Mouse (Mus musculus) erythroid progenitor cell, adult 5-6 weeks (primary cell): ENCODE measurements around the gene Shcbp1. TPM values are rescaled to one million over a fixed set of nuclear protein-coding genes. Genes with fewer than 3 reads are reported as not detected.
A peak's percentile ranks its signal among the peaks of the same experiment; 100 is the strongest.
"Not testable (repeated sequence)": the region's sequence is repeated elsewhere in the genome, so short reads cannot be mapped to it uniquely, and the experiment has no call there.

Experiments
- ATAC-seq: replicated peaks from 2 replicates; pipeline ENCODE4 v1.8.0; 2016; ENCODE audit warnings: moderate number of reproducible peaks, mild to moderate bottlenecking, moderate TSS enrichment, inconsistent platforms; ENCODE audit not compliant: poor library complexity, low FRiP score, severe bottlenecking
- total RNA-seq, 2 experiments: library from RNA; stranded (forward) in 1 of 2; stranded (reverse) in 1 of 2; fragments of 150-400 nt in 1 of 2; fragments of 186-747, 209-891 nt in 1 of 2; gene quantifications; 2 replicates each; pipeline versions ENCODE4 v1.2.3 to v1.2.4; 2015 to 2017; ENCODE audit warnings: low replicate concordance in 2 of 2

Shcbp1 gene
- 99.1 and 117 TPM in 2 replicates for total RNA-seq (2015; ENCODE audit: low replicate concordance)
- 98.6 and 135 TPM in 2 replicates for total RNA-seq (2017; ENCODE audit: low replicate concordance)

DNA sequence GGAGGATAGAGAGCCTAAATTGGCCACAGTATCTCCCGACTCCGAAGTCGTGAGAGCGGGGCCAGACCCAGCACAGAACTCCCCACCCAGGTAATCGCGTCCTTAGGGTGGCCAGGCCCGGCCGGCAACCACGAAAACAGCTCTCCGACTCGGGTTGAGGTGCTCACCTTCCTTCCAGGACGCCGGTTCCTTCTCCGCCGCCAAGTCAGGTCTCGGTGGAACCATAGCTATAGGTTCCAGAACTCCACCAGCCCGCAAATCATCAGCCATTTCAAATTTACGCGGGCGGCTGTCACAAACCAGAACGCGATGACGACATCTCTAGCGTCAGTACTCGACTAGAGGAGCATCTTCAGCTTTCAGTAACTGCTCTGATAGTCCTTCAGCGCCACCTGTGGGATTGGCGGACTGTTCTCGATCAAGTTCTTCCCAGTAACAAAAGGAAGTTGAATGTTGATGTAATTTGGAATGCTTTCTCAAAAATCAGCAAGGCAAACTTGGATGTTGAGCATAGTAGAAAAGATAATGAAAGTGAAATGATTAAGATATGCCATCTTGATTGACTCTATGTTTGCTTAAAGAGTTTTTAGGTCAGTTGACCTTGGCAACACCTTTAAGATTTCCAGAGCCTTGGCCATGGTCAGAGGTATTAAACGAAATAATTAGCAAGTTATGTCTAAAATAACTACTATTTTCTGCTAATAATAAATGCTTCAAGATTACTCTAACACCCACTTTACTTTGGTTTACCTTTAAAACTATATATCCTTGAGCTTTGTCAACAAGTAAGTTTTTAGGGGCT lies at the start of gene Shcbp1:
Shcbp1 (minus strand) TSS at position 314 of the 802 bp plus-strand sequence.
- peak; percentile 99 for ATAC-seq

DNA sequence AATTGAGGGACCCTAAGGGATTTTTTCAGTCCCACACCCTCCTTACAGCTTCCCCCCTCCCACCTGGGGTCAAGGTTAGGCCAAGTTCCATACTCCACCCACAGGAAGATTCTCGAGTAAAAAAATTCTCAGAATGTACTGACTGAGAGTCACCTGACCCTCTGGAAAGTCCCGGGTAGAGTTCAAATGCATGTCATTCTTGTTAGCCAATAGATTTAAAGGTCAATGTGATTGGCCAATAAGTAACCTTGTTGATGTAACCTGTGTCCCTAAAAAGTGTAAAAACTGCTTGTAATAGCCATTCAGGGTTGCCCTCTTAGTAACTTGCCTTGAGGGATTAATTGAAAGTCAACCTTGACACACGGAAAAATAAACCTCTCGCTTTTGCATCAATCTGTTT lies 29.5 kb upstream of the Shcbp1 start:
- no peak for ATAC-seq

DNA sequence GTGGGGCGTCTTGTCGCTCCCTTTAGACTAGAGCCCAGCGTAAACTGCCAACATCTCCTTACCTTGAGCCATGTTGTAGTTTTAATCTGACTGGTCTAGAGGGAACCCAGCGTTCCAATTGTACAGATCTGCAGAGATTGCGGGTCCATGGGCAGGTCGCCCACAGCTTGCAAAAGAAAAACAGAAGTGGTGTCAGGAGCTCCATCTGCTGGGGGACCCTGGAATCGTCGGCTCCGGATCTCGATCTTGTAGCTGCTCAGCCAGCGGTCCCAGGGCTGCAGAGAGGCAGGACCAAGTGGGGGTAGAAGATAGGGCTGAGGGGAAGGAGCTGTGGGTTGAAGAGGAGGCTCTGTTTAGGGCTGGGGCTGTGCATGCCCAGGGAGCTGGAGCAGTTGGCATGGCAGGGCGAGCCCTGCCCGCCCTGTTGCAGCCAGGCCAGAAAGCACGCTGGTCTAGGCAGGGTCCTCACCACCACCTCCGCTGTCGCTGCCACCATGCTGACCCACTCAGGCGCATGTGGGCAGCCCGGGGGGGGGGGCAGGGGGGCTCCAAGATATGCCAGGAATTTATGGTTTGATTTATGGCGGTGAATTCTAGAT lies 21.3 kb upstream of the Shcbp1 start:
- ATAC-seq = no peak

DNA sequence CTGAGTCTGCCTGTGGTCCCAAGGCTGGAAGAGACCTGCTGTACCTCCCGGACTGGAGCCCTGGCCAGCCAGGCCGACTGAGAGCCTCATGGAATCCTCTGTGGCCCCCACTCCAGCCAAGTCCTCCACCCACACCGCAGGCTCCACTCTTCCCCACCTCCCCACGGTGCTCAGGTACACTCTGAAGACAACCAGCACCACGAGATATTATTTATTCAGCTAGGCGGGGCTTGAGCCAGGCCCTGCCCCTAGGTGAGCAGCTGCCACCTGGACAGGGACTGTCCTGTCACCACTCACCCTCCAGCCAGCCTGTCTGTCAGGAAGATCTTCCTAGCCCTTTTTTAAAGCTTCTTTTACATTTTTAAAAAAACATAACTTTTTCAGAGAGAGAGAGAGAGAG lies 1.1 kb downstream of the Shcbp1 start:
- ATAC-seq = peak; percentile 67; the same call in 1 of the 2 replicates

DNA sequence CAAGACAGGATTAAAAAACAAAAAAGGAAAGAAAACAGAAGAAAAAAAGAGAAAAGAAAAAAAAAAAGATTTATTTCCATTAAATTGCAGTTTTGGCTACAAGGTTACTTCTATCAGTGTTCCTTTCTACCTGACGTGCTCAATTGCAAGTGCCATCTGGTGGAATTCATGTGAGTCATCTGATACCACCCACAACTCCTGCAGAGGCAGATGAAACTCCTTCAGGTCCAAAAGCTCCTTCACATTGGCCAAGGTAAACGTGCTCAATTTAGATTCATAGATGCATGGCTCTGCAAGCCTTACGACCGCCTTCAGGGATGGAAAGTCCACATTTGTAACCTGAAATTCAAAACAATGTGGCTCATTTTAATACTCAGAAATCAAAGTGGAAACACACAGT lies 14.6 kb downstream of the Shcbp1 start:
- no peak for ATAC-seq

DNA sequence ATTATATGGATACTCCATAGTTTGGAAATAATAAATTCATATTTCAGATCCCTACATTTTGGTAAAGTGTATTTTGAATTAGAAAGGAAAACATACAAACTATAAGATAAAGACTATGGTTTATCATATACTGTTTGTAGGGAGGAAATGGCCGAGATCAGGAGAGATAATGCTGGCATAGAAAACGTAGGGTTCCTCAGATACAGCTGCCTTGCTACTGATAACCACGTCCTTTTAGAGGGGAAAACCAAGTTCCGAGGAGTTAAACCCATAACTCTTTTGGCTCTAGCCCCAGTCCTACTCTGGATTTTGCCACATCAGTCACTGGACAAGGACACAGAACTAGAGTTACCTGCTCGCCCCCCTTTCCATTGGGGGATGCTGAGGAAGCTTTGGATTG lies 26.3 kb downstream of the Shcbp1 start:
- no peak for ATAC-seq

DNA sequence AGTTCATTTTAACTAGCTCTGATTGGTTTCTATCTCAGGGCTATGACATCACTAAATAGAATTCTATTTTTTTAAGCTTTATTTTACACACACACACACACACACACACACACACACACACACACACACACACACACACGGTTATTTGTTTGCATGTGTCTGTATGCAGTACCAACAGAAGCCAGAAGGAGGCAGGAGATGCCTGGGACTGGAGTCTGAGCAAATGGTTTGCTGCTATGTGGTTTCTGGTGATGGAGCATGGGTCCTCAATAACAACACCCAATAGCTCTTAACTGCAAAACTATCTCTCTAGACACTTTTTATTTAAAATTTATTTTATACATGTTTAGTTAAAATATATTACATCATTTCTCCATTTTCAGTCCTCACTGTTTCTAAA lies 48.4 kb downstream of the Shcbp1 start:
- ATAC-seq = no peak

DNA sequence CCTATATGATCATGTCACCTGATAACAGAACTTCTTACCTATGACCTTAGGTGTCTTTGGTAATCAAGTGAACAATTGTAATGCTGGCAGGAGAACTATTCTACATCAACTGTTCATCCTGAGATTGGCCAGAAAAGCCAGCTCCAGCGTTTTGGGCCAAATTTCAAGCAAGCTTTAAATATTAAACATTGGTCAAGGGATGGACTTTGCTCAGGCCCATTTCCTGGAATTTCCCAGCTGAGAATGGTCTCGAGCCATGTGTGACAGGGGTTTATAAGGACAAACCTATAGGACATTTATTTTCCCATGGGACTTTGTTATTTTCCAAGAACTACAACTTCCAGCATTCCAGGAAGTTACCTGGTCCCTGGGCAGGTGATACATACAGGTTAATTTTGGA lies 63.8 kb downstream of the Shcbp1 start:
- ATAC-seq = no peak

DNA sequence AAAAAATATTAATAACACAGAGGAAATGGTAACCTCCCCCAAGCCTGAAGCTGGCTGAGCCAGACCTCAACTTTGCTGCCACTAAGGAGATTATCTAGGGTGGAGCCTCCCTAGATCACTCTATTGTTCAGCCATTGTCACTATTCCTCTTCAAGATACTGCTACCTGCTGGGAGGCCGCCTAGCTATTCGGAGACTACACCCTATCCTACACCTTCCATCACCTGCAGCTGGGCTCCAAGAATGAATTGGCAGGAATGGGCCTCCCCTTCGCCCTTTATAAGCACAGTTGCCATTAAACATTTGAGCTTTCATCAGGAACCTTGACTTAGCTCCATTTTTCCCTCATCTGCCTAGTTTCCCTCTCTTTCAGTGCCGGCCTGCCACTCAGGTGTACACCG lies 71.0 kb downstream of the Shcbp1 start:
- ATAC-seq = not testable (repeated sequence)

DNA sequence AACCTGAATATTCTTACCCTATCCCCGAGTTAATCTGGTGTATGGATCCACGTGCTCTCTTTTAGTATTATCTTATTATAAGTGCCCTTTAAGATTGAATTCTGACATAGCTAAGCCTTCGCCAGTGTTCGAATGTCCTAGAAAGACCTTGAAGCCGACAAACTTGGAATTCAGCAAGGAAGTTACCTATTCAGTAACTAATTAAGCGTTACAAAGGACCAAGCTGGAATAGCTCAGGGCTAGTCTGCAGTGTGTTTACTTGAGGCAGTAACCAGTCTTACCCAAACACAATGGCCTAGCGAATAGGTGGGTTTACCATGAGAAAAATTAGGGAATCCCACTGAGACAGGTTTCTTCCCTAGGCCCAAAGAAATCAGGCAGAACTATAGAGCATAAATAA lies 71.5 kb downstream of the Shcbp1 start:
- not testable (repeated sequence) for ATAC-seq

DNA sequence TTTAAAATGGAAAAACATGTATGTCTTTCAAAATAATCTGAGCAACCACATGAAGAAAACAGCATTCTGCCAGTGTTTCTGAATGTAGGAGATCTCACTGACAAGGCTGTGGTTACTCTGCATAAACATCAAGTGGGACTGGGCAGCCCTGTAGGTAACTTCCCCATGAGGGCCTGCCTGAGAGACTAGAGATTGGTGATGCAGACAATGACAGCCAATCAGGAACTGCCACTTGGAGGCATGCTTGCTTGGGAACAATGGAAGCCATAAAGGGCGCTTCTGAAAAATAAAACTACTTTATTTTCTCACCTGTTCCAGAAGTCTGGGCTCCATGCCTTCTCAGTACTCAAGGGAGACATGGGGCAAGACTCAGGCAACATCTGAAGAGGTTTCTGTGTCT lies 87.7 kb downstream of the Shcbp1 start:
- no peak for ATAC-seq

Other genes with a start within 250 kb of the Shcbp1 start
- gene Zfp958, start 166.4 kb downstream of the Shcbp1 start, total RNA-seq (2015; ENCODE audit: low replicate concordance) = 5.9 and 7.6 TPM in 2 replicates
- 1.9 and 11.7 TPM in 2 replicates for gene Zfp958, start 166.4 kb downstream of the Shcbp1 start, total RNA-seq (2017; ENCODE audit: low replicate concordance)